Mouse (Mus musculus): ENCODE data around the gene Ccdc159. TPM values are rescaled to one million over a fixed set of nuclear protein-coding genes. Genes with fewer than 3 reads are reported as not detected.

Ccdc159 gene
- polyA plus RNA-seq, 1 experiment = not detected

DNA sequence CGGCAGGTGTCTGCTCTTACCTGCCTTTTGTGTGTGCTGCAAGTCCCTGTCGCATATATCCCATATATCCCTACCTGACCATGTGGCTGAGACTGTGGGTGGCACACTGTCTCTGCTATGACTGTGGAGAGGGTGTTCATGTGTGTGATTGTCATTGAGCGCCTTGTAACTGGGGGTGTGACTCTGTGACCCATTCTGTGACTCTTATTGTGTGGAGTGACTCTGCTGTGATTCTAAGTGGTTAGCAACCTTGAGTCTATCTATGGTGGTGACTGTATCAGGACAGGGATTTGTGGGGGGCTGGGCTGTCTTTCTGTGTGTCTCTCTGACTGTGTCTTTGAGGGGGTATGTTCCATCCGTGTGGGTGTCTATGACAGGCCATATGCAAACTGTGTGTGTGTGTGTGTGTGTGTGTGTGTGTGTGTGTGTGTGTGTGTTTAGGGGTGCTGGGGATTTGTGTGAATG, 10.5 kb downstream of the Ccdc159 start:
- Histone ChIP-seq H3K27ac (ENCODE audit: control insufficient read depth, insufficient read depth, low read depth, low read length, poor library complexity) (no peak overlapping the region), H3K4me3 (replicated peaks; ENCODE audit: control insufficient read depth, low read depth, low read length) (no peak overlapping the region), H3K4me1 (ENCODE audit: control insufficient read depth, insufficient read depth, low read length) (no peaks in the 10 kb centered on the region)
- TF ChIP-seq POLR2A (IDR thresholded peaks at IDR 0.05; ENCODE audit: borderline replicate concordance, control insufficient read depth, low read depth, low read length) = no peak
- 86% methylated on average over 4 of the region's 4 CpGs for WGBS

- Histone ChIP-seq H3K27ac (ENCODE audit: control insufficient read depth, insufficient read depth, low read depth, low read length, poor library complexity) (no peak overlapping the region), H3K4me1 (ENCODE audit: control insufficient read depth, insufficient read depth, low read length) (no peaks in the 10 kb centered on the region), H3K4me3 (replicated peaks; ENCODE audit: control insufficient read depth, low read depth, low read length) (no peak overlapping the region)
- 80% methylated on average over 4 of the region's 4 CpGs for WGBS
- TF ChIP-seq POLR2A (IDR thresholded peaks at IDR 0.05; ENCODE audit: borderline replicate concordance, control insufficient read depth, low read depth, low read length) = no peak
- TF ChIP-seq CTCF (IDR thresholded peaks at IDR 0.05; ENCODE audit: control insufficient read depth, insufficient read depth, low read length) = no peak
These were observed 11.1 kb downstream of the Ccdc159 start for GRCm38 (mm10) chr9:21938234-21938855.

DNA sequence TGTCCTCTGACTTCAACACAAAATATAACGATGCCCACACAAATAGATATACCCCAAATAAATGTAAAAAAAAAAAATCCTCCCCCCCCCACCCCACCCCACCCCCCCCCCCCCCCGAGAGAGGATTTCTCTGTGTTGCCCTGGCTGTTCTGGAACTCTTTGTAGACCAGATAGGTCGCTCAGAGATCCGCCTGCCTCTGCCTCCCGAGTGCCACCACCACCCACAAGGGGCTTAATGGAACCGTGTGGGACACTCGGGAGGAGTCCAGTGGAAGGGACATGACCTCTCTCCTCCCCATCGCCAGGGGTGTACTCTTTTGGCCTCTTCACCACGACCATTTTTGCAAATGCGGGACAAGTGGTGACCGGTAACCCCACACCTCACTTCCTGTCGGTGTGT, 15.8 kb downstream of the Ccdc159 start:
- no peak overlapping the region for H3K27ac ChIP-seq (ENCODE audit: control insufficient read depth, insufficient read depth, low read depth, low read length, poor library complexity)
- no peaks in the 10 kb centered on the region for H3K4me1 ChIP-seq (ENCODE audit: control insufficient read depth, insufficient read depth, low read length)
- WGBS = 70% methylated on average over 12 of the region's 12 CpGs
- H3K4me3 ChIP-seq (replicated peaks; ENCODE audit: control insufficient read depth, low read depth, low read length) = no peak overlapping the region
- TF ChIP-seq CTCF (IDR thresholded peaks at IDR 0.05; ENCODE audit: control insufficient read depth, insufficient read depth, low read length) = no peak
- TF ChIP-seq POLR2A (IDR thresholded peaks at IDR 0.05; ENCODE audit: borderline replicate concordance, control insufficient read depth, low read depth, low read length) = no peak

DNA sequence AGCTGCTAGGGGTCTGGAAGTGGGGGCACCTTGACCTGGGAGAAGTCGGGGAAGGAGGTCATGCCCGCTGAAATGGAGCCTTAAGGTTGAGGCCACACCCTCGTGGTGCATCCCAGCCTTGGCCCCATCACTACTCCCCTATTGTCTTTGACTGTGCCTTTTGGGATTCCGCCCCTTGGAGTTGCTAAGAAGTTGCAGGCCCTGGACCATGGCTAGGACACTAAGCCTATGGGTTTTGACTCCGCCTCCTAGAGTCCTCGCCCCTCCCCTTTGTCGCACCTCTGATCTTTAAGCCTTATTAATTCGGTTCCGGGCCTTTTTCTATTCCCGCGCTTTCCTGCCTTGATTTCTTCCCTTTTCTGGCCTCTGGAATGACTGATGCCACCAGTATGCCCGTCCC, 16.4 kb downstream of the Ccdc159 start:
- H3K4me3 ChIP-seq (replicated peaks; ENCODE audit: control insufficient read depth, low read depth, low read length) = no peak overlapping the region
- TF ChIP-seq POLR2A (IDR thresholded peaks at IDR 0.05; ENCODE audit: borderline replicate concordance, control insufficient read depth, low read depth, low read length) (no peak), CTCF (IDR thresholded peaks at IDR 0.05; ENCODE audit: control insufficient read depth, insufficient read depth, low read length) (no peak)
- WGBS = 70% methylated on average over 12 of the region's 12 CpGs
- no peak overlapping the region for H3K27ac ChIP-seq (ENCODE audit: control insufficient read depth, insufficient read depth, low read depth, low read length, poor library complexity)
- H3K4me1 ChIP-seq (ENCODE audit: control insufficient read depth, insufficient read depth, low read length) = no peaks in the 10 kb centered on the region

- 55% methylated on average over 23 of the region's 23 CpGs for WGBS
- Histone ChIP-seq H3K27ac (ENCODE audit: control insufficient read depth, insufficient read depth, low read depth, low read length, poor library complexity) (no peak overlapping the region), H3K4me3 (replicated peaks; ENCODE audit: control insufficient read depth, low read depth, low read length) (no peak overlapping the region), H3K4me1 (ENCODE audit: control insufficient read depth, insufficient read depth, low read length) (no peaks in the 10 kb centered on the region)
- TF ChIP-seq CTCF (IDR thresholded peaks at IDR 0.05; ENCODE audit: control insufficient read depth, insufficient read depth, low read length) (no peak), POLR2A (IDR thresholded peaks at IDR 0.05; ENCODE audit: borderline replicate concordance, control insufficient read depth, low read depth, low read length) (no peak)
These were observed 17.0 kb downstream of the Ccdc159 start for GRCm38 (mm10) chr9:21944267-21944666.

DNA sequence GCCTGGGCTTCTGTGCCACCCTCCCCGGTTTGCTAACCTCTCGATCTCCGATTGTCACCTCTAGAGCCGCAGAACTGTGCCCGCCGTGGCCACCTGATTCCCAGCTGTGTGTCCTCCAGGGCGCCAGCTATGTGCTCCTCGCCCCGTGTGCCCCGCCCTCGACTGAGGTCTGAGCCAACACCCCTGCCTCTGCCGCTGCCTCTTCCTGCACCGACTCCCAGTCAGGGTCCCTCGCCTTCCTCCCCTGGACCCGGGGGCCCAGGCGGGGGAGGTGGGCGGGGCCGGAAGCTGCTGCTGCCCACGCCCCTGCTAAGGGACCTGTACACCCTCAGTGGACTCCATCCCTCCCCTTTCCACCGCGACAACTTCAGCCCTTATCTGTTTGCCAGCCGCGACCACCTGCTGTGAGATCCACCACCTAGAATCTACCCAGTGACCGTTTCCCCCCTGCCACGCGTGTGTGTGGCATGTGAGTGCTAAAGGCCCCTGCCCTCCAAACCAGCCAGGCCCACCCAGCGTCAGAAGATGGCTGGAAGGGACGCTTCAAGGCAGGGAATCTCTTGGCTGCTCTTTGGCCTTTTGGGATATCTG, 20.4 kb downstream of the Ccdc159 start:
- Histone ChIP-seq H3K27ac (ENCODE audit: control insufficient read depth, insufficient read depth, low read depth, low read length, poor library complexity) (no peak overlapping the region), H3K4me3 (replicated peaks; ENCODE audit: control insufficient read depth, low read depth, low read length) (no peak overlapping the region), H3K4me1 (ENCODE audit: control insufficient read depth, insufficient read depth, low read length) (no peaks in the 10 kb centered on the region)
- 3% methylated on average over 28 of the region's 28 CpGs for WGBS
- TF ChIP-seq CTCF (IDR thresholded peaks at IDR 0.05; ENCODE audit: control insufficient read depth, insufficient read depth, low read length) = no peak
- no peak for TF ChIP-seq POLR2A (IDR thresholded peaks at IDR 0.05; ENCODE audit: borderline replicate concordance, control insufficient read depth, low read depth, low read length)

DNA sequence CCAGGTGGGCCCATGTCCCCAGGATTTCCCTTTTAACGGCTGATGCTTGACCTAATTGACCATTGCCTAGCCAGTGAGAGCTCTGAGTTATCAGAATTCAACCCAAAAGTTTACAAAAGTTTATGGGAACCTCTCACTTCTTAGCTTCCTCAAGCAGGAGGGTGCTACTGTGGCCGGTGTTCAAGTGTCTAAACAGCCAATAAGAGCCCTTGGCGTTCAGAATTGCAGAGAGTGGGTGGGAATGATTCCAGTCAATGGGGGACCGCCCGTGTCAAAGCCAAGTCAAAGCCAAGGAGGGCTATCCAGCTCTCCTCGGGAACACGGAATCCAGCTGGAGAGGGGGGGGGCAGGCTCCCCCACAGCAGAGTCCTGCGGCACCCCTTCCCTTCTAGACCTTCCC, 20.9 kb downstream of the Ccdc159 start:
- 49% methylated on average over 8 of the region's 8 CpGs for WGBS
- Histone ChIP-seq H3K27ac (ENCODE audit: control insufficient read depth, insufficient read depth, low read depth, low read length, poor library complexity) (no peak overlapping the region), H3K4me3 (replicated peaks; ENCODE audit: control insufficient read depth, low read depth, low read length) (no peak overlapping the region), H3K4me1 (ENCODE audit: control insufficient read depth, insufficient read depth, low read length) (no peaks in the 10 kb centered on the region)
- TF ChIP-seq POLR2A (IDR thresholded peaks at IDR 0.05; ENCODE audit: borderline replicate concordance, control insufficient read depth, low read depth, low read length) (no peak), CTCF (IDR thresholded peaks at IDR 0.05; ENCODE audit: control insufficient read depth, insufficient read depth, low read length) (no peak)

DNA sequence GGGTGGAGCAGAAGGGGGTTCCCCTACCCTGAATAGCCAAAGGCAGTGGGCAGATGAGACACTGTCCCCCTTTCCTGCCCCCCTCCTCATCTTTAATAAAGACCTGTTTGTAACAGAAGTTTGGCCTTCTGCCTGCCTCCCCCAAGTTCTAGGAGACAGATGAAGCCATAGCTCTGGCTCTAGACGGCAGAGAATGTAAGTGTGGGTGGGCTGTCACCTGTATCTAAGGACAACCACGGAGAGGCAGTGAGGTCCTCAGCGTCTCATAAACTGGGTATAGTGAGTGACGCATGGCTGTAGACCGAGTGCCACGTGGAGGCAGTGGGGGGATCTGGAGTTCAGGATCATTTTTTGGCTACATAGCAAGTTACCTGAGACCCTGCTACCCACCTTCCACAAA, 21.5 kb downstream of the Ccdc159 start:
- TF ChIP-seq CTCF (IDR thresholded peaks at IDR 0.05; ENCODE audit: control insufficient read depth, insufficient read depth, low read length) (no peak), POLR2A (IDR thresholded peaks at IDR 0.05; ENCODE audit: borderline replicate concordance, control insufficient read depth, low read depth, low read length) (no peak)
- Histone ChIP-seq H3K4me3 (replicated peaks; ENCODE audit: control insufficient read depth, low read depth, low read length) (no peak overlapping the region), H3K4me1 (ENCODE audit: control insufficient read depth, insufficient read depth, low read length) (no peaks in the 10 kb centered on the region; the same call in 1 of the 2 replicates), H3K27ac (ENCODE audit: control insufficient read depth, insufficient read depth, low read depth, low read length, poor library complexity) (no peak overlapping the region)
- 64% methylated on average over 6 of the region's 6 CpGs for WGBS
